Mouse (Mus musculus) CD4-positive, CD25-positive, alpha-beta regulatory T cell, adult 4 months (primary cell): Measurements from ENCODE around the gene Yipf3. TPM values are rescaled to one million over a fixed set of nuclear protein-coding genes. Genes with fewer than 3 reads are reported as not detected.
A peak's percentile ranks its signal among the peaks of the same experiment; 100 is the strongest.

Experiments
- ATAC-seq: one replicate; pipeline ENCODE4 v1.8.0; 2017
- polyA plus RNA-seq, 2 experiments: library from polyadenylated mRNA; unstranded; fragments of 100-300 nt; shearing (Covaris generic); gene quantifications; one replicate each; pipeline ENCODE4 v1.2.1; 2017

Yipf3 gene
- 10 to 100 TPM; 43.4 to 51.9 TPM for polyA plus RNA-seq

GRCm38 (mm10) chr17:46247512-46248188, at the start of gene Yipf3, which contains the start of gene Polr1c:
Yipf3 (plus strand) TSS chr17:46248080.
Polr1c (minus strand) TSS chr17:46248054.
- peak; percentile 97 for ATAC-seq

GRCm38 (mm10) chr17:46201151-46201550, 46.7 kb upstream of the Yipf3 start:
- no peak for ATAC-seq

GRCm38 (mm10) chr17:46202421-46203071, 45.3 kb upstream of the Yipf3 start, which contains the start of the genes Polh and Xpo5:
Polh (minus strand) TSS chr17:46202645.
Xpo5 (plus strand) TSS chr17:46202782.
- ATAC-seq = peak; percentile 89

- ATAC-seq = peak; percentile 51
Observed at GRCm38 (mm10) chr17:46203078-46203477, 44.8 kb upstream of the Yipf3 start.

- ATAC-seq = no peak
Observed at GRCm38 (mm10) chr17:46206676-46207075, 41.2 kb upstream of the Yipf3 start.

- no peak for ATAC-seq
Observed at GRCm38 (mm10) chr17:46210550-46210949, 37.3 kb upstream of the Yipf3 start.

- no peak for ATAC-seq
Observed at GRCm38 (mm10) chr17:46221601-46222000, 26.3 kb upstream of the Yipf3 start.

GRCm38 (mm10) chr17:46227576-46227975, 20.3 kb upstream of the Yipf3 start:
- no peak for ATAC-seq

GRCm38 (mm10) chr17:46236067-46236466, 11.8 kb upstream of the Yipf3 start:
- no peak for ATAC-seq

- ATAC-seq = no peak
Observed at GRCm38 (mm10) chr17:46237079-46237478, 10.8 kb upstream of the Yipf3 start.

- no peak for ATAC-seq
Observed at GRCm38 (mm10) chr17:46237480-46237879, 10.4 kb upstream of the Yipf3 start.

GRCm38 (mm10) chr17:46239516-46240114, 8.3 kb upstream of the Yipf3 start:
- no peak for ATAC-seq

GRCm38 (mm10) chr17:46241471-46241870, 6.4 kb upstream of the Yipf3 start:
- ATAC-seq = no peak

GRCm38 (mm10) chr17:46242274-46242673, 5.6 kb upstream of the Yipf3 start:
- ATAC-seq = no peak

- ATAC-seq = no peak
Observed at GRCm38 (mm10) chr17:46242993-46243392, 4.9 kb upstream of the Yipf3 start.

GRCm38 (mm10) chr17:46243624-46244023, 4.3 kb upstream of the Yipf3 start:
- no peak for ATAC-seq

GRCm38 (mm10) chr17:46244579-46244978, 3.3 kb upstream of the Yipf3 start:
- no peak for ATAC-seq

- ATAC-seq = peak; percentile 35
Observed at GRCm38 (mm10) chr17:46248189-46248522, 276 bp downstream of the Yipf3 start.

GRCm38 (mm10) chr17:46251174-46251573, 3.3 kb downstream of the Yipf3 start:
- ATAC-seq = no peak

GRCm38 (mm10) chr17:46252571-46253451, 4.9 kb downstream of the Yipf3 start:
- ATAC-seq = no peak

GRCm38 (mm10) chr17:46253452-46254084, 5.7 kb downstream of the Yipf3 start, which contains the start of gene Lrrc73:
Lrrc73 (plus strand) TSS chr17:46253531.
- peak; percentile 89 for ATAC-seq

- no peak for ATAC-seq
Observed at GRCm38 (mm10) chr17:46254106-46254505, 6.2 kb downstream of the Yipf3 start.
